Mouse (Mus musculus): Measurements from ENCODE around the gene Ctnna2.

Ctnna2 gene

DNA sequence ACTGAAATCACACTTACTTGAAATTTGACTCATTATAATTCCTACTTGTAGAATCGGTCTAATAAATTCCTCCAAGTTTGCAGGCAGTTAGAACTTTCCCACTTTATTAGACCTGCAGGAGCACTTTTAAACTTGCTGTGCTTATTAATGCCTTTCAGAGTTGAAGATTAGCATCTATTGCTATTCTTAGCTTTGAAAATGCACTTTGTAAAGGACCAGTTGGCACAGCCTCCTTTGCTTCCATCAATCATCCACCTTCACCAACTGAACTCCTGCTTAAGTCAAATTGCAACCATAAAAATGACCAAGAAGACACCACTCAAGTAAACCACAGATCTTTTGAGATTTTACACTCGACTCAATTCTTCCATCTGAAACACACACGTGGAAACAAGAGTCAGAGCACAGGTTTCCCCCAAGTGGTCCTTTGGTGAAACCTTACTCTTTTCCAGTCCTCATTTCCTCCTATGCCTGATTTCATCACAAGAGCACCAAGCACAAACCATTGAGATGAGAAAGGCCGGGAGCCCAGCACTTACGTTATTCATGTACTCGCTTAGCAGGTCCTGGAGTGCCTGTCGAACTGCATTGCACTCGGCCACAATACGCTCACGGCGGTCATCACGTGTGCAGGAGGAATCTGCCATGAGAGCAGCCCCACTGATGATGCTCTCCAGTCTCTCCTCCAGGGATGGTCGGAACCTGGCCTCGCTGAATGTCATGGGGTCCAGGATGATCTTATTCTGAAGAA is 374.7 kb downstream of the Ctnna2 start:
- CTCF ChIA-PET: no interaction called here
- POLR2A ChIA-PET: no interaction called here

DNA sequence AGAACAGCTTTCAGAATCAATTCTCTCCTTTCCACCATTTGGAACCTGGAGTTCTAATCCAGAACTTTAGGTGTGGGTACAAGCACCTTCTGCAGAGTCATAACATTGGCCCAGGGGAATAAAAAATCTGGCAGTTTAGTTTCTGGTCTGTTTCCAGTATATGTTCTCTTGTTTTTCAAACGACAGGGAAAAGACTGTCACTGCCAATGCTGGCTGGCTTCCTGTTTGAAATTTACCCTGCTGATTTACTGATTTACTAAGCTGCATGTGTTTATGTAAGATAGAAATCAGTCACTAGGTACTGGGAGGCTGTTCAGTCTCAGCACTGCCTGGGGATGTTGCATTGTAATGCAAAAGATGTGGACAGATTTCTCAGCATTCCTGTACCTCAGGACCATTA is 375.6 kb downstream of the Ctnna2 start:
- CTCF ChIA-PET: interaction anchor here in 1 of 4 experiments (1.1 kb wide), 1 partner anchor 158 kb away, joined by 3 read pairs; no protein-coding TSS in a partner anchor
- POLR2A ChIA-PET: interaction anchor here in 1 of 4 experiments (0.6 kb wide), 1 partner anchor 439 kb away, joined by 3 read pairs; no protein-coding TSS in a partner anchor

DNA sequence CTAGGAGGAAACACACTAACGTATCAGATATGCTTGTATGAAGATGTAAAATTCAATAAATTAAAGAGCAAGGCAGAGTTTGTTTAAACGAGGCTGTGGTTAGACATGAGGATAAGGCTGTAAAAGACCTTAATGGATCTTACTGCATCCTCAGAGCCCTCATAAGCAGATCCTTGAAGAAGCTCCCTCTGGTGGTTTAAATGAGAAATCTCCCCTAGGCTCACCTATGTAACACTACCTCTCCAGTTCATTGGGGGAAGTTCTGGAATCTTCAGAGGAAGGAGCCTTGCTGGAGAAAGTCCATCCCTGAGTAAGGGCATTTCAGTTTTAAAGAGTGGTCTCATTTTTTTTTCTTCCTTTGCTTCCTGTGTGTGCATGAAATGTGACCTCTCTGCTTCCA is 380.3 kb downstream of the Ctnna2 start:
- CTCF ChIA-PET: interaction anchor here in 1 of 4 experiments (0.7 kb wide), 1 partner anchor 450 kb away, joined by 3 read pairs; no protein-coding TSS in a partner anchor
- POLR2A ChIA-PET: no interaction called here

- CTCF ChIA-PET: interaction anchor here (0.6 to 1.1 kb wide), 11 partner anchors 8 to 630 kb away, joined by 3 to 6 read pairs (median 4); no protein-coding TSS in a partner anchor
- POLR2A ChIA-PET: interaction anchor here in 1 of 4 experiments (0.7 kb wide), 1 partner anchor 665 kb away, joined by 3 read pairs; no protein-coding TSS in a partner anchor
These were observed 396.9 kb downstream of the Ctnna2 start for GRCm38 (mm10) chr6:77582568-77582967.

DNA sequence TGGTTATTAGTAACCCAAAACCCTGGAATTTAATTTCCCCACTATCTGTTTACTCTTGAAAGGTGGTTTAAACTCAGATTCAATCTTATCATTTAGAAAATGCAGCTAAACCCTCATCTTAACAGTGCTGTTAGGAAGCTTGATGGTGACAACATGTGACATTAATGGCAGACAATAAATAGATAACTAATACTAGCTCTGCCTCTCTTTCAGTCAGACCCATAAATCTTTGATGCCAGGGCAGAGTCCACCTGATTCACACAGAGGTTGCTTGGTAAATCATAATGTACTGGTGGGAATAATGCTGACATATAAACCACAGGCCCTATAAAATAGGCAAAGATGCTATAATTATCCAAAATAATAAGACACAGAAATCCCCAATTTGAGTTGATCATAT is 398.6 kb downstream of the Ctnna2 start:
- POLR2A ChIA-PET: no interaction called here
- CTCF ChIA-PET: no interaction called here

- ChIA-PET CTCF (no interaction called here), POLR2A (no interaction called here)
These were observed 400.9 kb downstream of the Ctnna2 start for GRCm38 (mm10) chr6:77578612-77579011.

- ChIA-PET POLR2A (no interaction called here), CTCF (interaction anchor here in 1 of 4 experiments (0.6 to 1.3 kb wide), 2 partner anchors 16 to 422 kb away, joined by 3 to 4 read pairs; no protein-coding TSS in a partner anchor)
These were observed 401.9 kb downstream of the Ctnna2 start for GRCm38 (mm10) chr6:77577585-77577984.

DNA sequence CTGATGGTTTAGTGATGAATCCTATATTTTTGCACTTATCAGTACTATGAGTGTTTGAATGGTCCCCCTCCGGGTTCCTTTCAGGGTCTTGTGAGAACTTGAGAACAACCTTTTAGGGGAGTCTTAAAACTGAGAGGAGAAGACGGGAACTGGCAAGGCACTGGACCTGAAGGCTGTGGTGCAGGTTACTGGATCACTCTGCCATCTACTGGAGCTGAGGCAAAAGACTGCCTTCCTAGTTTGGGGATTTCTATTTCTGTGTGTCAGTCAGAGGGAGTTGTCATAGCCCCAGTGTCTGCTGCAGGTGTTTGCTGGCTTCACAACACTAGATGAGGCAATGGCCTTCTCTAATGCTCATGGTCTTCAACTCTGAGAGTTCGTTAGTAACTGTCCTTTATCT is 406.9 kb downstream of the Ctnna2 start:
- ChIA-PET CTCF (no interaction called here), POLR2A (interaction anchor here in 1 of 4 experiments (0.6 kb wide), 1 partner anchor 27 kb away, joined by 6 read pairs; no protein-coding TSS in a partner anchor)

GRCm38 (mm10) chr6:77569851-77570250 is 409.6 kb downstream of the Ctnna2 start:
- POLR2A ChIA-PET: no interaction called here
- CTCF ChIA-PET: no interaction called here

- CTCF ChIA-PET: no interaction called here
- POLR2A ChIA-PET: no interaction called here
These were observed 423.3 kb downstream of the Ctnna2 start for GRCm38 (mm10) chr6:77556181-77556580.

- CTCF ChIA-PET: no interaction called here
- POLR2A ChIA-PET: no interaction called here
These were observed 442.3 kb downstream of the Ctnna2 start for GRCm38 (mm10) chr6:77537055-77537807.

GRCm38 (mm10) chr6:77527636-77528035 is 451.9 kb downstream of the Ctnna2 start:
- ChIA-PET CTCF (no interaction called here), POLR2A (no interaction called here)

DNA sequence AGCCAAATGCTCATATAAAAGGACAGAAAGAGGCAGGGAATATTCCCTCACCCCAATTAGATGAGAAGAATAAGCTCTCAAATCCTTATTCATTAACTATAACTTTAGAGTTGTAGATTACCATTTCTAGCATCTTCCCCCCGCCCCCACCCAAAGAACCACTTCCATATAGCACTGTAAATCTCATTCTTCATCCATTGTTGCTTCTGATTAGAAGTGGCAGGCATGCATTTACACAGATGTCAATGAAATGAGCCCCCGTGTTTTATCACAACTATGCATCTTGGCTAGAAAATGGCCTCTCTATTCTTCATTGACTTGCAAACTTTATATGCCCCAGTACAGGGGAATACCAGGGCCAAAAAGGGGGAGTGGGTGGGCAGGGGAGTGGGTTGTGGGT is 457.7 kb downstream of the Ctnna2 start:
- POLR2A ChIA-PET: no interaction called here
- CTCF ChIA-PET: no interaction called here

DNA sequence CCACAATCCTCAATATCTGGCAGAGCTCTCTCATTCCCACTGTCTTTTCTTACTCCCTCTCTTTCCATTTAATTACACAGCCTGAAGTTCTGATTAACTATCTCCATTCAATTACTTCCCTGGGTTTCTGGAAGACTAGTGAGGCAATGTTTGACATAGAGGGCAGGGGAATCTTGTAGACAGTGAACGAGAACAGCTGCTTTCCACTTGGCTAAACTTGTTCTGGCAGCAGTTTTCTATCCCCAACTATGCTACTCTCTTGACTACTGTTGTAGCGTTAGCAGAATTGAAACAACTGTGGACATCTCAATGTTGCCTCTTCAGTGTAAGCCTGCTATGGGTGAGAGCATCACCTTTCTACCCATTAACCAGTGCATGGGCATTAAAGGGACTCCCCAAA is 463.0 kb downstream of the Ctnna2 start:
- ChIA-PET CTCF (no interaction called here), POLR2A (no interaction called here)

- CTCF ChIA-PET: no interaction called here
- POLR2A ChIA-PET: interaction anchor here in 1 of 4 experiments (0.6 kb wide), 1 partner anchor 51 kb away, joined by 3 read pairs; no protein-coding TSS in a partner anchor
These were observed 467.7 kb downstream of the Ctnna2 start for GRCm38 (mm10) chr6:77511805-77512204.

GRCm38 (mm10) chr6:77491721-77492120 is 487.8 kb downstream of the Ctnna2 start:
- POLR2A ChIA-PET: interaction anchor here in 1 of 4 experiments (0.7 kb wide), 1 partner anchor 8 kb away, joined by 3 read pairs; no protein-coding TSS in a partner anchor

GRCm38 (mm10) chr6:77486658-77487057 is 492.8 kb downstream of the Ctnna2 start:
- POLR2A ChIA-PET: interaction anchor here in 1 of 4 experiments (0.5 kb wide), 1 partner anchor 763 kb away, joined by 5 read pairs; no protein-coding TSS in a partner anchor
- CTCF ChIA-PET: no interaction called here

More at GRCm38 (mm10) chr6:77491721-77492120, 487.8 kb downstream of the Ctnna2 start:
- CTCF ChIA-PET: no interaction called here

- CTCF ChIA-PET: no interaction called here
- POLR2A ChIA-PET: no interaction called here
These were observed 497.4 kb downstream of the Ctnna2 start for GRCm38 (mm10) chr6:77482081-77482480.

DNA sequence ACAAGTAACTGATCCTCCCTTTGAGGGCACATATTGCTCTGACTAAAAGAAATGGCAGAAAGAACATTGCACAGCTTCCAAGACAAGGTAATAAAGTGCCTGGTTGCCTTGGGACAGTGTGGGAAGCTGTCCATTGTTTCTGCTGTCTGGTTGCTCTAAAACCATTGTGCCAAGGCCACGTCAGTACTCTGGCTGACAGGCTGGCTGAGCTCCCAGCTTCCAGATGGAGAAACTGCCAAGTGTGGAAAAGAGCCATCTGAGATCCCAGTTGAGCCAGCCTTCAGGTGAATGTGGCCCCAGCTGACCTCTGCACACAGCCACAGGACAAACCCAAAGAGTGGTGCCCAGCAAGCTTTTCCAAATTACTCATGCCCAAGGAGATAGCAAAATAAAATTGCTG is 504.1 kb downstream of the Ctnna2 start:
- CTCF ChIA-PET: no interaction called here
- POLR2A ChIA-PET: no interaction called here

DNA sequence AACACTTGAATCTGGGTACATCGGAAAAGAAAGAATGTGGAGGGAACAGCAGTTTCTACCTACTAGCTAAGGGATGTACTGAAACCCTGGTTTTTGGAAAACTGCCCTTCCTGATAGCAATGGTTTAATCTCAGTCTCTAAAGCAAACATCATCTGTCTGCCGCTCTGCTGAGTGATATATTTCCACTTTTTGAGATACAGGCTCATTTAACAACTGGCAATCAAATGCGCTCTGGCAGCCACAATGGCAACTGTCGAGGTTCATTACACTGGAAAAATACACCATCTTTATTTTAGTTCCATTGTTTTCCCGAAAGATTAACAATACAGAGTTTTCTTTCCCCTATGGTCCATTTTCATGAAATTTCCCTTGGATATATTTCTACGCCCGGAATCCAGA is 506.2 kb downstream of the Ctnna2 start:
- ChIA-PET CTCF (no interaction called here), POLR2A (no interaction called here)

- ChIA-PET CTCF (no interaction called here), POLR2A (no interaction called here)
These were observed 511.4 kb downstream of the Ctnna2 start for GRCm38 (mm10) chr6:77468058-77468457.
